Mouse (Mus musculus) forebrain, postnatal 0 days (tissue): ENCODE results near the gene Ltbp1. TPM values are rescaled to one million over a fixed set of nuclear protein-coding genes. Genes with fewer than 3 reads are reported as not detected.

Experiments
- ATAC-seq: fragments of 200-750 bp; cut with Nextera tagmentation; 2 replicates; pipeline ENCODE4 v1.8.0; 2017; ENCODE audit warnings: mild to moderate bottlenecking, moderate library complexity
- DNase-seq: peaks from one replicate; pipeline ENCODE4 v3.0.0-alpha.2; 2015
- H3K27ac ChIP-seq: fragments of 300-500 bp; sonication (generic); 2 replicates; pipeline ENCODE4 v1.5.1; 2014; ENCODE audit warnings: low read depth, mild to moderate bottlenecking, antibody characterized with exemption, low read length, moderate library complexity, mixed read lengths
- H3K27me3 ChIP-seq: fragments of 300-500 bp; sonication (generic); 2 replicates; pipeline ENCODE4 v1.6.1; 2014; ENCODE audit warnings: mild to moderate bottlenecking, low read length, mixed read lengths; ENCODE audit not compliant: insufficient read depth
- H3K36me3 ChIP-seq: fragments of 300-500 bp; sonication (generic); 2 replicates; pipeline ENCODE4 v1.6.1; 2014; ENCODE audit warnings: mild to moderate bottlenecking, moderate library complexity; ENCODE audit not compliant: insufficient read depth
- H3K4me1 ChIP-seq: fragments of 300-500 bp; sonication (generic); 2 replicates; pipeline ENCODE4 v1.6.1; 2014; ENCODE audit warnings: antibody characterized with exemption; ENCODE audit not compliant: insufficient read depth
- H3K4me2 ChIP-seq: fragments of 300-500 bp; sonication (generic); 2 replicates; pipeline ENCODE4 v1.6.1; 2014; ENCODE audit warnings: low read depth, mild to moderate bottlenecking, moderate library complexity
- H3K4me3 ChIP-seq: fragments of 300-500 bp; sonication (generic); 2 replicates; pipeline ENCODE4 v1.5.1; 2014; ENCODE audit warnings: low read depth, low read length, mixed read lengths
- H3K9ac ChIP-seq: fragments of 300-500 bp; sonication (generic); 2 replicates; pipeline ENCODE4 v1.6.1; 2014; ENCODE audit warnings: mild to moderate bottlenecking
- H3K9me3 ChIP-seq: fragments of 300-500 bp; sonication (generic); 2 replicates; pipeline ENCODE4 v1.6.1; 2016; ENCODE audit warnings: low read length
- CTCF ChIP-seq: sonication (generic); IDR thresholded peaks from 2 replicates; pipeline ENCODE4 v1.5.1; 2016; ENCODE audit warnings: antibody characterized with exemption, control low read depth, low read depth
- WGBS: fragments of 180-500 bp; shearing (Covaris S2); extraction: QIAGEN DNeasy Blood & Tissue Kit; methylation state at CpG from one replicate; pipeline ENCODE4 v1.1.7; 2014; 5-methylcytosine and 5-hydroxymethylcytosine counted together
- polyA plus RNA-seq: library from polyadenylated mRNA; unstranded; fragments of >200 nt; fragmentation: Nextera tagmentation; extraction: Ambion mirVana; gene quantifications from 2 replicates; pipeline ENCODE4 v1.2.1, GENCODE M21; 2015
- total RNA-seq: library from RNA; depleted of rRNA; stranded (reverse); fragments of >200 nt; gene quantifications from 2 replicates; pipeline ENCODE4 v1.2.3, GENCODE M21; 2014

Ltbp1 gene
- total and polyA plus RNA-seq, 2 experiments from 2014 or later, result 1.5 to 5.2 TPM

GRCm38 (mm10) chr17:75109081-75109716, 103.8 kb downstream of the Ltbp1 start:
- Histone ChIP-seq H3K27me3 (no peaks in the 10 kb centered on the region), H3K4me2 (no peak overlapping the region), H3K9me3 (no peaks in the 10 kb centered on the region), H3K4me3 (no peak overlapping the region), H3K4me1 (no peaks in the 10 kb centered on the region), H3K27ac (no peak overlapping the region), H3K36me3 (no peaks in the 10 kb centered on the region), H3K9ac (no peak overlapping the region)
- DNase-seq, result no peak
- no peak for TF ChIP-seq CTCF
- ATAC-seq, result no peak
- whole genome bisulfite sequencing, result 77% methylated on average over 5 of the region's 5 CpGs

GRCm38 (mm10) chr17:75110252-75111205, 105.2 kb downstream of the Ltbp1 start:
- no peak overlapping the region for H3K4me3 ChIP-seq
- ATAC-seq (no peak), DNase-seq (no peak)
- 86% methylated on average over 16 of the region's 16 CpGs for WGBS
- no peaks in the 10 kb centered on the region for H3K27me3 ChIP-seq
- no peak overlapping the region for H3K27ac ChIP-seq
- H3K9me3 ChIP-seq, result no peaks in the 10 kb centered on the region
- no peak overlapping the region for H3K9ac ChIP-seq
- no peak for TF ChIP-seq CTCF
- no peaks in the 10 kb centered on the region for H3K36me3 ChIP-seq
- H3K4me1 ChIP-seq, result no peaks in the 10 kb centered on the region
- H3K4me2 ChIP-seq, result no peak overlapping the region

GRCm38 (mm10) chr17:75115594-75115993, 110.2 kb downstream of the Ltbp1 start:
- WGBS, result 81% methylated on average over 8 of the region's 8 CpGs
- no peak for TF ChIP-seq CTCF
- Histone ChIP-seq H3K9ac (no peak overlapping the region), H3K9me3 (no peaks in the 10 kb centered on the region), H3K36me3 (no peaks in the 10 kb centered on the region), H3K4me2 (no peak overlapping the region), H3K27me3 (no peaks in the 10 kb centered on the region), H3K4me3 (no peak overlapping the region), H3K27ac (no peak overlapping the region), H3K4me1 (no peaks in the 10 kb centered on the region)
- ATAC-seq, result no peak
- DNase-seq, result no peak

GRCm38 (mm10) chr17:75118896-75119295, 113.5 kb downstream of the Ltbp1 start:
- WGBS, result 90% methylated on average over 3 of the region's 3 CpGs
- Histone ChIP-seq H3K27me3 (no peaks in the 10 kb centered on the region), H3K4me2 (no peak overlapping the region)

GRCm38 (mm10) chr17:75119422-75119821, 114.1 kb downstream of the Ltbp1 start:
- WGBS, result 39% methylated on average over 3 of the region's 3 CpGs
- H3K9me3 ChIP-seq, result no peaks in the 10 kb centered on the region
- DNase-seq (no peak), ATAC-seq (no peak)
- H3K4me2 ChIP-seq, result no peak overlapping the region
- H3K36me3 ChIP-seq, result no peaks in the 10 kb centered on the region
- no peak overlapping the region for H3K4me3 ChIP-seq
- no peaks in the 10 kb centered on the region for H3K4me1 ChIP-seq
- no peak for TF ChIP-seq CTCF
- H3K9ac ChIP-seq, result no peak overlapping the region
- no peaks in the 10 kb centered on the region for H3K27me3 ChIP-seq
- H3K27ac ChIP-seq, result no peak overlapping the region

More at GRCm38 (mm10) chr17:75118896-75119295, 113.5 kb downstream of the Ltbp1 start:
- H3K4me1 ChIP-seq, result no peaks in the 10 kb centered on the region
- ATAC-seq, result no peak
- TF ChIP-seq CTCF, result no peak
- no peak overlapping the region for H3K27ac ChIP-seq
- no peaks in the 10 kb centered on the region for H3K36me3 ChIP-seq
- DNase-seq, result no peak
- H3K9me3 ChIP-seq, result no peaks in the 10 kb centered on the region
- no peak overlapping the region for H3K9ac ChIP-seq
- no peak overlapping the region for H3K4me3 ChIP-seq

- H3K4me1 ChIP-seq, result no peaks in the 10 kb centered on the region
- H3K27ac ChIP-seq, result no peak overlapping the region
- no peaks in the 10 kb centered on the region for H3K27me3 ChIP-seq
- TF ChIP-seq CTCF, result peak; percentile 29
- DNase-seq, result peak; percentile 20
- 42% methylated on average over 6 of the region's 6 CpGs for WGBS
- no peak overlapping the region for H3K4me3 ChIP-seq
- no peak overlapping the region for H3K9ac ChIP-seq
- no peak overlapping the region for H3K4me2 ChIP-seq
- H3K36me3 ChIP-seq, result no peaks in the 10 kb centered on the region
- no peaks in the 10 kb centered on the region for H3K9me3 ChIP-seq
- no peak for ATAC-seq
Observed at GRCm38 (mm10) chr17:75120071-75120470, 114.7 kb downstream of the Ltbp1 start.
